ENCODE assay signal across 11 mouse cellular contexts in genomic region chr4:147335036-147335690, GRCm38 (mm10). TPM values are rescaled to one million over a fixed set of nuclear protein-coding genes. Genes with fewer than 3 reads are reported as not detected.
DNase-seq lines count a peak whose midpoint lies in the region; ATAC-seq lines count a peak whose summit lies in the region.
"Not testable (repeated sequence)": the region's sequence is repeated elsewhere in the genome, so short reads cannot be mapped to it uniquely, and the experiment has no call there.
"Had no signal": no experiment of that assay in that cellular context is flagged by ENCODE, and none has a peak within 500 bp of the region (broad histone marks: within the 10 kb centered on the region; RNA-seq: fewer than 3 reads in every experiment).

No protein-coding gene starts in this region.

- H3K4me1 ChIP-seq in embryonic facial prominence, embryonic 12.5 days; hindbrain, embryonic 13.5 days (replicated peaks); kidney, embryonic 15.5 days; liver, embryonic 13.5 days (replicated peaks); midbrain, embryonic 11.5 days (ENCODE audit: control insufficient read depth, insufficient read depth, low read length); stomach, embryonic 15.5 days: not testable (repeated sequence)

- not testable (repeated sequence) for H3K4me3 ChIP-seq in embryonic facial prominence, embryonic 12.5 days; hindbrain, embryonic 13.5 days; kidney, embryonic 15.5 days (replicated peaks); liver, embryonic 13.5 days (replicated peaks); midbrain, embryonic 11.5 days (ENCODE audit: low read depth, low read length); stomach, embryonic 15.5 days (replicated peaks)

- not testable (repeated sequence) for H3K36me3 ChIP-seq in embryonic facial prominence, embryonic 12.5 days; hindbrain, embryonic 13.5 days; kidney, embryonic 15.5 days; liver, embryonic 13.5 days; midbrain, embryonic 11.5 days (ENCODE audit: control insufficient read depth, insufficient read depth, low read length); stomach, embryonic 15.5 days

- H3K4me2 ChIP-seq in embryonic facial prominence, embryonic 12.5 days (replicated peaks); hindbrain, embryonic 13.5 days; kidney, embryonic 15.5 days; liver, embryonic 13.5 days; midbrain, embryonic 11.5 days; stomach, embryonic 15.5 days: not testable (repeated sequence)

- peaks cover 51% of the 10 kb centered on the region for H3K9me3 ChIP-seq in embryonic facial prominence, embryonic 12.5 days
- H3K9me3 ChIP-seq in hindbrain, embryonic 13.5 days = peaks cover 58% of the 10 kb centered on the region
- H3K9me3 ChIP-seq in kidney, embryonic 15.5 days (replicated peaks) = peaks cover 60% of the 10 kb centered on the region
- H3K9me3 ChIP-seq in liver, embryonic 13.5 days (replicated peaks) = peaks cover 38% of the 10 kb centered on the region
- peaks cover 45% of the 10 kb centered on the region for H3K9me3 ChIP-seq in midbrain, embryonic 11.5 days (ENCODE audit: control insufficient read depth, low read length)
- H3K9me3 ChIP-seq in stomach, embryonic 15.5 days = peaks cover 36% of the 10 kb centered on the region

- 88% methylated on average over 2 of the region's 2 CpGs for WGBS in embryonic facial prominence, embryonic 12.5 days
- 91% methylated on average over 2 of the region's 2 CpGs for WGBS in hindbrain, embryonic 13.5 days
- 89% methylated on average over 2 of the region's 2 CpGs for WGBS in kidney, embryonic 15.5 days
- 72% methylated on average over 2 of the region's 2 CpGs for WGBS in liver, embryonic 13.5 days (ENCODE audit: insufficient replicate concordance)
- WGBS in midbrain, embryonic 11.5 days = 90% methylated on average over 2 of the region's 2 CpGs
- 84% methylated on average over 2 of the region's 2 CpGs for WGBS in stomach, embryonic 15.5 days

- DNase-seq in 3T3-L1 (ENCODE audit: low read depth, low spot score) = peak; percentile 9
- peak; percentile 55 for DNase-seq in heart, adult 11 months
- DNase-seq in liver, embryonic 13.5 days = not testable (repeated sequence)
- peak; percentile 81 for DNase-seq in midbrain, embryonic 11.5 days (ENCODE audit: low spot score, missing footprints)

- peak; percentile 58 for ATAC-seq in embryonic facial prominence, embryonic 12.5 days (ENCODE audit: insufficient number of reproducible peaks, insufficient read depth, low FRiP score, low TSS enrichment)
- ATAC-seq in hindbrain, embryonic 13.5 days (ENCODE audit: low FRiP score) = peak; percentile 68; the same call in 1 of the 2 replicates
- peak; percentile 9; the same call in 1 of the 2 replicates for ATAC-seq in kidney, embryonic 15.5 days (replicated peaks; ENCODE audit: low FRiP score)
- 0 out of 2 replicates have a peak, but pooled peaks have one; percentile 53 for ATAC-seq in liver, embryonic 13.5 days (ENCODE audit: low read depth)
- peak; percentile 63 for ATAC-seq in midbrain, embryonic 11.5 days (ENCODE audit: low FRiP score)
- ATAC-seq in stomach, embryonic 15.5 days (ENCODE audit: insufficient read depth, low FRiP score, low read depth) = peak; percentile 31; the same call in 1 of the 2 replicates

- not testable (repeated sequence) for H3K9ac ChIP-seq in embryonic facial prominence, embryonic 12.5 days; hindbrain, embryonic 13.5 days; kidney, embryonic 15.5 days; liver, embryonic 13.5 days; midbrain, embryonic 11.5 days (ENCODE audit: low read length); stomach, embryonic 15.5 days

- not testable (repeated sequence) for H3K27ac ChIP-seq in embryonic facial prominence, embryonic 12.5 days; hindbrain, embryonic 13.5 days; kidney, embryonic 15.5 days; liver, embryonic 13.5 days; midbrain, embryonic 11.5 days (ENCODE audit: low read depth, low read length); stomach, embryonic 15.5 days

- H3K27me3 ChIP-seq in embryonic facial prominence, embryonic 12.5 days; hindbrain, embryonic 13.5 days; kidney, embryonic 15.5 days; liver, embryonic 13.5 days; midbrain, embryonic 11.5 days (ENCODE audit: control insufficient read depth, insufficient read depth, low read length); stomach, embryonic 15.5 days (replicated peaks): not testable (repeated sequence)

RNA-seq across cellular contexts. Expression of gene Zfp978, which starts 25.9 kb away (rescaled TPM):
- not detected in 2 replicates for polyA plus RNA-seq in embryonic facial prominence, embryonic 12.5 days (2016; fragmentation: Nextera tagmentation; extraction: Ambion mirVana)
- polyA plus RNA-seq in hindbrain, embryonic 13.5 days (2015; fragmentation: Nextera tagmentation; extraction: Ambion mirVana) = not detected in 2 replicates
- polyA plus RNA-seq in kidney, embryonic 15.5 days (2015; fragmentation: Nextera tagmentation; extraction: Ambion mirVana) = 0.33 TPM in 1 of 2 replicates, not detected in the other
- polyA plus RNA-seq in liver, embryonic 13.5 days (2015; fragmentation: Nextera tagmentation; extraction: Ambion mirVana) = 0.16 and 0.38 TPM in 2 replicates
- 0.23 and 0.29 TPM in 2 replicates for polyA plus RNA-seq in midbrain, embryonic 11.5 days (2014; fragmentation: Nextera tagmentation; extraction: Ambion mirVana)
- polyA plus RNA-seq in stomach, embryonic 15.5 days (2015; fragmentation: Nextera tagmentation; extraction: Ambion mirVana) = 0.15 TPM in 1 of 2 replicates, not detected in the other
- polyA plus RNA-seq: cerebellum, adult 2 months; forebrain, embryonic 13.5 days; lung, adult 2 months had no signal

RNA-seq across cellular contexts. Expression of gene Zfp988, which starts 29.7 kb away (rescaled TPM):
- polyA plus RNA-seq in embryonic facial prominence, embryonic 12.5 days (2016; fragmentation: Nextera tagmentation; extraction: Ambion mirVana) = 0.13 TPM in 1 of 2 replicates, not detected in the other
- polyA plus RNA-seq in hindbrain, embryonic 13.5 days (2015; fragmentation: Nextera tagmentation; extraction: Ambion mirVana) = 0.09 and 0.22 TPM in 2 replicates
- polyA plus RNA-seq in kidney, embryonic 15.5 days (2015; fragmentation: Nextera tagmentation; extraction: Ambion mirVana) = 0.23 and 0.31 TPM in 2 replicates
- polyA plus RNA-seq in liver, embryonic 13.5 days (2015; fragmentation: Nextera tagmentation; extraction: Ambion mirVana) = 0.12 and 0.15 TPM in 2 replicates
- polyA plus RNA-seq in midbrain, embryonic 11.5 days (2014; fragmentation: Nextera tagmentation; extraction: Ambion mirVana) = 0.10 TPM in 1 of 2 replicates, not detected in the other
- 0.14 and 0.37 TPM in 2 replicates for polyA plus RNA-seq in stomach, embryonic 15.5 days (2015; fragmentation: Nextera tagmentation; extraction: Ambion mirVana)
- polyA plus RNA-seq: forebrain, embryonic 13.5 days; lung, adult 2 months had no signal

Comparison
In these comparisons a context has a peak if more than half of its experiments do, and no peak if none do; other contexts are left out.
1. ATAC-seq: peak in every context shown above with its lines; median percentile 68 in hindbrain, embryonic 13.5 days; 63 in midbrain, embryonic 11.5 days; 58 in embryonic facial prominence, embryonic 12.5 days; 53 in liver, embryonic 13.5 days; 31 in stomach, embryonic 15.5 days; 9 in kidney, embryonic 15.5 days.